Mouse (Mus musculus) forebrain, embryonic 14.5 days (tissue): ENCODE data around the gene Lin7b. TPM values are rescaled to one million over a fixed set of nuclear protein-coding genes. Genes with fewer than 3 reads are reported as not detected.

Experiments used
- ATAC-seq: fragments of 200-750 bp; cut with Nextera tagmentation; 2 replicates; pipeline ENCODE4 v1.8.0; 2017; ENCODE audit warnings: mild to moderate bottlenecking, moderate library complexity
- DNase-seq: peaks from one replicate; pipeline ENCODE4 v3.0.0-alpha.2; 2015; ENCODE audit warnings: low spot score
- H3K27ac ChIP-seq: fragments of 300-500 bp; sonication (generic); 2 replicates; pipeline ENCODE4 v1.5.1; 2014; ENCODE audit warnings: low read depth, mild to moderate bottlenecking, control low read depth, low read length, moderate library complexity
- H3K27me3 ChIP-seq: fragments of 300-500 bp; sonication (generic); replicated peaks from 2 replicates; pipeline ENCODE4 v1.6.1; 2014; ENCODE audit warnings: low read length, control low read depth, mixed read lengths; ENCODE audit not compliant: control insufficient read depth, insufficient read depth
- H3K36me3 ChIP-seq: fragments of 300-500 bp; sonication (generic); 2 replicates; pipeline ENCODE4 v1.6.1; 2014; ENCODE audit warnings: low read length, control low read depth; ENCODE audit not compliant: control insufficient read depth, insufficient read depth
- H3K4me1 ChIP-seq: fragments of 300-500 bp; sonication (generic); 2 replicates; pipeline ENCODE4 v1.6.1; 2014; ENCODE audit warnings: antibody characterized with exemption, low read length, control low read depth; ENCODE audit not compliant: control insufficient read depth, insufficient read depth
- H3K4me2 ChIP-seq: fragments of 300-500 bp; sonication (generic); 2 replicates; pipeline ENCODE4 v1.6.1; 2014; ENCODE audit warnings: mild to moderate bottlenecking, control low read depth, low read length
- H3K4me3 ChIP-seq: fragments of 300-500 bp; sonication (generic); 2 replicates; pipeline ENCODE4 v1.5.1; 2014; ENCODE audit warnings: low read depth, low read length, control low read depth
- H3K9ac ChIP-seq: fragments of 300-500 bp; sonication (generic); 2 replicates; pipeline ENCODE4 v1.6.1; 2014; ENCODE audit warnings: mild to moderate bottlenecking, low read length, control low read depth, moderate library complexity
- H3K9me3 ChIP-seq: fragments of 300-500 bp; sonication (generic); replicated peaks from 2 replicates; pipeline ENCODE4 v1.6.1; 2016; ENCODE audit warnings: low read length, control low read depth, mixed read lengths; ENCODE audit not compliant: control insufficient read depth
- WGBS: fragments of 180-500 bp; shearing (Covaris S2); extraction: QIAGEN DNeasy Blood & Tissue Kit; methylation state at CpG from one replicate; pipeline ENCODE4 v1.1.7; 2014; 5-methylcytosine and 5-hydroxymethylcytosine counted together
- polyA plus RNA-seq: library from polyadenylated mRNA; unstranded; fragments of >200 nt; fragmentation: Nextera tagmentation; extraction: Ambion mirVana; gene quantifications from 2 replicates; pipeline ENCODE4 v1.2.1, GENCODE M21; 2014

Gene Lin7b
- polyA plus RNA-seq, 1 experiment from 2014 or later = 6.2 TPM

- peaks cover 7% of the 10 kb centered on the region; the same call in 1 of the 2 replicates for H3K27me3 ChIP-seq
- H3K9me3 ChIP-seq = no peaks in the 10 kb centered on the region
- H3K4me1 ChIP-seq = peaks cover 25% of the 10 kb centered on the region
- no peak overlapping the region for H3K9ac ChIP-seq
- peak overlapping the region; percentile 85 for H3K4me2 ChIP-seq
- WGBS = 7% methylated on average over 8 of the region's 8 CpGs
- ATAC-seq (no peak), DNase-seq (peak; percentile 70)
- no peak overlapping the region for H3K27ac ChIP-seq
- peaks cover 17% of the 10 kb centered on the region; the same call in 1 of the 2 replicates for H3K36me3 ChIP-seq
- no peak overlapping the region for H3K4me3 ChIP-seq
Observed at GRCm38 (mm10) chr7:45341303-45341702, 29.1 kb downstream of the Lin7b start.

- WGBS = 6% methylated on average over 11 of the region's 11 CpGs
- Histone ChIP-seq H3K4me1 (peaks cover 25% of the 10 kb centered on the region), H3K4me3 (peak overlapping the region; percentile 44; the same call in 1 of the 2 replicates), H3K27me3 (peaks cover 7% of the 10 kb centered on the region; the same call in 1 of the 2 replicates), H3K9me3 (no peaks in the 10 kb centered on the region), H3K4me2 (peak overlapping the region; percentile 85), H3K27ac (no peak overlapping the region), H3K9ac (no peak overlapping the region; the same call in 1 of the 2 replicates), H3K36me3 (peaks cover 11% of the 10 kb centered on the region; the same call in 1 of the 2 replicates)
- DNase-seq = peak; percentile 77
- ATAC-seq = no peak; the same call in 1 of the 2 replicates
Observed at GRCm38 (mm10) chr7:45340669-45341068, 29.7 kb downstream of the Lin7b start.

- H3K27me3 ChIP-seq = peaks cover 7% of the 10 kb centered on the region; the same call in 1 of the 2 replicates
- H3K4me3 ChIP-seq = peak overlapping the region; percentile 44
- H3K27ac ChIP-seq = no peak overlapping the region
- ATAC-seq (no peak; the same call in 1 of the 2 replicates), DNase-seq (no peak)
- H3K9ac ChIP-seq = peak overlapping the region; percentile 76
- no peaks in the 10 kb centered on the region for H3K9me3 ChIP-seq
- H3K36me3 ChIP-seq = peaks cover 5% of the 10 kb centered on the region; the same call in 1 of the 2 replicates
- WGBS = 1% methylated on average over 11 of the region's 11 CpGs
- peak overlapping the region; percentile 85 for H3K4me2 ChIP-seq
- H3K4me1 ChIP-seq = peaks cover 25% of the 10 kb centered on the region
Observed at GRCm38 (mm10) chr7:45340066-45340442, 30.3 kb downstream of the Lin7b start.

- Histone ChIP-seq H3K4me1 (peaks cover 25% of the 10 kb centered on the region), H3K9me3 (no peaks in the 10 kb centered on the region), H3K27me3 (peaks cover 7% of the 10 kb centered on the region; the same call in 1 of the 2 replicates), H3K4me3 (peak overlapping the region; percentile 44), H3K36me3 (no peaks in the 10 kb centered on the region), H3K27ac (peak overlapping the region; percentile 55; the same call in 1 of the 2 replicates), H3K4me2 (peak overlapping the region; percentile 85), H3K9ac (peak overlapping the region; percentile 76)
- DNase-seq (peak; percentile 84), ATAC-seq (peak; percentile 86)
- WGBS = 0% methylated on average over 31 of the region's 39 CpGs
Observed at GRCm38 (mm10) chr7:45339410-45340065, 30.8 kb downstream of the Lin7b start.

GRCm38 (mm10) chr7:45338161-45338911, 32.0 kb downstream of the Lin7b start:
- Histone ChIP-seq H3K4me1 (peaks cover 25% of the 10 kb centered on the region), H3K4me3 (no peak overlapping the region), H3K36me3 (no peaks in the 10 kb centered on the region), H3K4me2 (peak overlapping the region; percentile 85), H3K27ac (no peak overlapping the region), H3K9ac (no peak overlapping the region), H3K27me3 (peaks cover 7% of the 10 kb centered on the region), H3K9me3 (no peaks in the 10 kb centered on the region)
- DNase-seq (no peak), ATAC-seq (no peak)
- WGBS = 2% methylated on average over 14 of the region's 14 CpGs

GRCm38 (mm10) chr7:45337469-45337868, 32.9 kb downstream of the Lin7b start:
- 13% methylated on average over 4 of the region's 4 CpGs for WGBS
- H3K4me3 ChIP-seq = no peak overlapping the region
- peaks cover 7% of the 10 kb centered on the region for H3K27me3 ChIP-seq
- DNase-seq = no peak
- peaks cover 32% of the 10 kb centered on the region for H3K4me1 ChIP-seq
- ATAC-seq = no peak
- no peak overlapping the region for H3K27ac ChIP-seq
- H3K9me3 ChIP-seq = no peaks in the 10 kb centered on the region
- no peak overlapping the region for H3K4me2 ChIP-seq
- H3K9ac ChIP-seq = no peak overlapping the region
- H3K36me3 ChIP-seq = no peaks in the 10 kb centered on the region

- no peaks in the 10 kb centered on the region for H3K9me3 ChIP-seq
- no peak for DNase-seq
- H3K27me3 ChIP-seq = peaks cover 7% of the 10 kb centered on the region
- WGBS = 92% methylated on average over 4 of the region's 4 CpGs
- H3K36me3 ChIP-seq = no peaks in the 10 kb centered on the region
- no peak overlapping the region for H3K27ac ChIP-seq
- peaks cover 32% of the 10 kb centered on the region for H3K4me1 ChIP-seq
- no peak overlapping the region for H3K9ac ChIP-seq
- no peak overlapping the region for H3K4me2 ChIP-seq
- H3K4me3 ChIP-seq = no peak overlapping the region
- ATAC-seq = no peak
Observed at GRCm38 (mm10) chr7:45336319-45336718, 34.1 kb downstream of the Lin7b start.

GRCm38 (mm10) chr7:45335056-45335455, 35.3 kb downstream of the Lin7b start, which contains the start of gene Hrc:
Hrc (plus strand) TSS chr7:45335290.
- no peaks in the 10 kb centered on the region for H3K36me3 ChIP-seq
- peak within 1 kb of the TSS; percentile 92 for H3K4me2 ChIP-seq
- H3K27ac ChIP-seq = no peak within 1 kb of the TSS
- H3K4me3 ChIP-seq = no peak within 1 kb of the TSS
- peaks cover 23% of the 10 kb centered on the region for H3K4me1 ChIP-seq
- ATAC-seq (no peak), DNase-seq (no peak)
- 38% methylated on average over 5 of the region's 5 CpGs for WGBS
- H3K27me3 ChIP-seq = peaks cover 7% of the 10 kb centered on the region
- no peak within 1 kb of the TSS; the same call in 1 of the 2 replicates for H3K9ac ChIP-seq
- no peaks in the 10 kb centered on the region for H3K9me3 ChIP-seq
